Mouse (Mus musculus) C2C12 (cell line): Measurements from ENCODE around the gene Birc7.

ENCODE experiments used
- CEBPB ChIP-seq: IDR thresholded peaks from one replicate; pipeline ENCODE4 v1.6.1; 2011; ENCODE audit warnings: low read depth, mild to moderate bottlenecking, control low read depth, moderate library complexity
- CTCF ChIP-seq: IDR thresholded peaks from one replicate; pipeline ENCODE4 v1.5.1; 2011; ENCODE audit not compliant: control insufficient read depth, insufficient read depth, insufficient read length
- MAX ChIP-seq: IDR thresholded peaks from one replicate; pipeline ENCODE4 v1.6.1; 2011; ENCODE audit warnings: mild to moderate bottlenecking, control low read depth
- MYOD1 ChIP-seq: IDR thresholded peaks from one replicate; pipeline ENCODE4 v1.6.1; 2011; ENCODE audit warnings: low read depth; ENCODE audit not compliant: control insufficient read depth, insufficient read length
- MYOG ChIP-seq: IDR thresholded peaks from one replicate; pipeline ENCODE4 v1.6.1; 2011; ENCODE audit not compliant: control insufficient read depth, insufficient read length; ENCODE audit errors: extremely low read depth
- USF1 ChIP-seq: IDR thresholded peaks from one replicate; pipeline ENCODE4 v1.6.1; 2011; ENCODE audit warnings: low read depth, mild to moderate bottlenecking, control low read depth, moderate library complexity

DNA sequence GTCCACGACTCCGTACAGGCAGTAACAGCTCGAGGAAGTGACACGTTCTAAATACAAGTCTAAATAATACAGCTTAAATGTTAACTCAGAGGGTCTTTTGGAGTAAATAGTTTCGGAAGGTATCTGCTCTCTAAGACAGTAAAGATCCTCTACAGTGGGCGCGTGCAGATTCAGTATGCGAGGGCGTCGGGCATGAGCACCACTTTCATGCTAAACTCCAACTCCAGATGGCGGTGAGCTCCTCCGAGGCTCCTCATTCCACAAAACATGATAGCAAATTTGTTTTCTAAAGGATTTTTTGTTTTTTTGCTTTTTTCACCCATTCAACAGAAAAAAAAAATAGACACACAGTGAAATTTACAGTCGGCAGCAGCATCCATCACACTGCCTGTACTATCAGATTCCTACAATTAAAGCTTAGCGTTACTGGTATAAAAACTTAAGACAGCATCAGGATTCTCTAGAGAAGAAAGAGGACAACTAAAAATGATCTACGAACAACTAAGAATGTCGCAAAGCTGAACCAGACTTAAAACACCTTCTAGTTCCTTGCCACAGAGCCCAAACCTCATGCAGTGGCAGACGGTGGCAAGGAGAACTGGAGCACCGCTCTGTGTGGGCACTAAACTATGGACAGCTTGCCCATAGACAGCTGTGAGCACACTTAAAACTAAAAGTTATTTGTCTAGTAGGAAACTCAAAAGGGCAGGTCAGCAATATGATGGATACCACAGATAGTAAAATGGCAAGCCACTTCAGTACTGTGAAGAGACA, 24.2 kb upstream of the Birc7 start:
- no peak for TF ChIP-seq USF1
- no peak for TF ChIP-seq CTCF
- no peak for TF ChIP-seq MYOD1
- TF ChIP-seq MYOG: no peak
- TF ChIP-seq CEBPB: no peak
- no peak for TF ChIP-seq MAX
